8 mouse cellular contexts compared by ENCODE assay signal in genomic region chr13:9765537-9765851, GRCm38 (mm10). TPM values are rescaled to one million over a fixed set of nuclear protein-coding genes. Genes with fewer than 3 reads are reported as not detected.
A peak's percentile ranks its signal among the peaks of the same experiment; 100 is the strongest.
DNase-seq lines count a peak whose midpoint lies in the region; ATAC-seq and TF ChIP-seq lines count a peak whose summit lies in the region.

No protein-coding gene starts in this region.

- no peak for ATAC-seq in heart, embryonic 15.5 days (replicated peaks; ENCODE audit: insufficient number of reproducible peaks, insufficient read depth, low FRiP score, low read depth)
- no peak for ATAC-seq in hindbrain, embryonic 12.5 days (ENCODE audit: low FRiP score)
- no peak for ATAC-seq in midbrain, embryonic 12.5 days (ENCODE audit: low FRiP score, low read depth)

- TF ChIP-seq POLR2A in ES-Bruce4 (IDR thresholded peaks at IDR 0.05; ENCODE audit: insufficient read depth, low read length), result no peak

- H3K9me3 ChIP-seq in heart, embryonic 15.5 days (replicated peaks), result no peaks in the 10 kb centered on the region
- H3K9me3 ChIP-seq in ES-Bruce4 (replicated peaks; ENCODE audit: control insufficient read depth, insufficient read depth, low read length, poor library complexity, severe bottlenecking), result no peaks in the 10 kb centered on the region
- H3K9me3 ChIP-seq in hindbrain, embryonic 12.5 days (replicated peaks), result no peaks in the 10 kb centered on the region
- H3K9me3 ChIP-seq in midbrain, embryonic 12.5 days, result no peaks in the 10 kb centered on the region

- H3K36me3 ChIP-seq in heart, embryonic 15.5 days, result no peaks in the 10 kb centered on the region
- H3K36me3 ChIP-seq in ES-Bruce4 (ENCODE audit: control insufficient read depth, insufficient read depth, low read length, poor library complexity, severe bottlenecking), result no peaks in the 10 kb centered on the region
- H3K36me3 ChIP-seq in hindbrain, embryonic 12.5 days, result no peaks in the 10 kb centered on the region
- no peaks in the 10 kb centered on the region for H3K36me3 ChIP-seq in midbrain, embryonic 12.5 days

- TF ChIP-seq CTCF in ES-Bruce4 (IDR thresholded peaks at IDR 0.05; ENCODE audit: low read depth, low read length), result no peak

- H3K9ac ChIP-seq in heart, embryonic 15.5 days, result peak overlapping the region; percentile 99
- peak overlapping the region; percentile 99 for H3K9ac ChIP-seq in ES-Bruce4 (ENCODE audit: low read depth, poor library complexity, severe bottlenecking)
- peak overlapping the region; percentile 98 for H3K9ac ChIP-seq in hindbrain, embryonic 12.5 days
- peak overlapping the region; percentile 99 for H3K9ac ChIP-seq in midbrain, embryonic 12.5 days (replicated peaks)

- 10% methylated on average over 4 of the region's 4 CpGs for WGBS in heart, embryonic 15.5 days
- WGBS in hindbrain, embryonic 12.5 days, result 14% methylated on average over 4 of the region's 4 CpGs
- 10% methylated on average over 4 of the region's 4 CpGs for WGBS in midbrain, embryonic 12.5 days

- DNase-seq in heart, postnatal 36 days, result no peak
- DNase-seq in adrenal gland, postnatal 25 days, result no peak
- no peak for DNase-seq in right cerebral cortex, adult 2 months (ENCODE audit: low spot score in 2 of 2)
- DNase-seq in kidney, postnatal 25 days, result no peak

- H3K27ac ChIP-seq in heart, embryonic 15.5 days, result peak overlapping the region; percentile 100
- no peak overlapping the region for H3K27ac ChIP-seq in ES-Bruce4 (ENCODE audit: insufficient read depth, low read length)
- H3K27ac ChIP-seq in hindbrain, embryonic 12.5 days, result peak overlapping the region; percentile 100
- peak overlapping the region; percentile 99 for H3K27ac ChIP-seq in midbrain, embryonic 12.5 days (replicated peaks)

- peak overlapping the region; percentile 79 for H3K4me2 ChIP-seq in heart, embryonic 15.5 days
- H3K4me2 ChIP-seq in hindbrain, embryonic 12.5 days (replicated peaks), result peak overlapping the region; percentile 66
- H3K4me2 ChIP-seq in midbrain, embryonic 12.5 days (replicated peaks), result peak overlapping the region; percentile 77

- H3K4me3 ChIP-seq in heart, embryonic 15.5 days, result peak overlapping the region; percentile 70
- H3K4me3 ChIP-seq in ES-Bruce4 (ENCODE audit: low read depth, low read length), result no peak overlapping the region
- peak overlapping the region; percentile 97 for H3K4me3 ChIP-seq in hindbrain, embryonic 12.5 days
- H3K4me3 ChIP-seq in midbrain, embryonic 12.5 days, result peak overlapping the region; percentile 98

- no peaks in the 10 kb centered on the region for H3K27me3 ChIP-seq in heart, embryonic 15.5 days
- no peaks in the 10 kb centered on the region for H3K27me3 ChIP-seq in ES-Bruce4 (ENCODE audit: control insufficient read depth, insufficient read depth, low read length, poor library complexity, severe bottlenecking)
- H3K27me3 ChIP-seq in hindbrain, embryonic 12.5 days, result no peaks in the 10 kb centered on the region
- H3K27me3 ChIP-seq in midbrain, embryonic 12.5 days, result no peaks in the 10 kb centered on the region

- H3K4me1 ChIP-seq in heart, embryonic 15.5 days (replicated peaks), result peaks cover 39% of the 10 kb centered on the region
- H3K4me1 ChIP-seq in ES-Bruce4 (ENCODE audit: control insufficient read depth, insufficient read depth, low read length), result no peaks in the 10 kb centered on the region
- H3K4me1 ChIP-seq in hindbrain, embryonic 12.5 days, result peaks cover 33% of the 10 kb centered on the region
- peaks cover 40% of the 10 kb centered on the region for H3K4me1 ChIP-seq in midbrain, embryonic 12.5 days

- intact Hi-C loops in heart, postnatal 36 days (cut with DNase I), result loop anchor here (5.0 to 10.0 kb wide), 3 partner anchors 491 to 771 kb away; partner anchors contain the start of genes Dip2c, Gtpbp4 and Larp4b

- TF ChIP-seq EP300 in ES-Bruce4 (IDR thresholded peaks at IDR 0.05; ENCODE audit: insufficient read depth, low read depth, low read length), result no peak

RNA-seq across cellular contexts. Expression of gene Zmynd11, which starts 0.4 kb away (rescaled TPM):
- polyA plus RNA-seq in heart, embryonic 15.5 days (2015; fragmentation: Nextera tagmentation; extraction: Ambion mirVana), result 115 and 117 TPM in 2 replicates
- 100 to 1,000 TPM; 122 to 126 TPM for total RNA-seq in heart, postnatal 36 days (2021)
- polyA plus RNA-seq in ES-Bruce4 (2011; ENCODE audit: insufficient read depth, insufficient read length, low read depth, missing spikeins), result 48.3 and 48.8 TPM in 2 replicates
- 144 and 158 TPM in 2 replicates for polyA plus RNA-seq in hindbrain, embryonic 12.5 days (2016; fragmentation: Nextera tagmentation; extraction: Ambion mirVana)
- 152 and 169 TPM in 2 replicates for polyA plus RNA-seq in midbrain, embryonic 12.5 days (2016; fragmentation: Nextera tagmentation; extraction: Ambion mirVana)
- total RNA-seq in adrenal gland, postnatal 25 days (2021), result 137 and 168 TPM in 2 replicates
